Mouse (Mus musculus): ENCODE data around the gene Eloa.

DNA sequence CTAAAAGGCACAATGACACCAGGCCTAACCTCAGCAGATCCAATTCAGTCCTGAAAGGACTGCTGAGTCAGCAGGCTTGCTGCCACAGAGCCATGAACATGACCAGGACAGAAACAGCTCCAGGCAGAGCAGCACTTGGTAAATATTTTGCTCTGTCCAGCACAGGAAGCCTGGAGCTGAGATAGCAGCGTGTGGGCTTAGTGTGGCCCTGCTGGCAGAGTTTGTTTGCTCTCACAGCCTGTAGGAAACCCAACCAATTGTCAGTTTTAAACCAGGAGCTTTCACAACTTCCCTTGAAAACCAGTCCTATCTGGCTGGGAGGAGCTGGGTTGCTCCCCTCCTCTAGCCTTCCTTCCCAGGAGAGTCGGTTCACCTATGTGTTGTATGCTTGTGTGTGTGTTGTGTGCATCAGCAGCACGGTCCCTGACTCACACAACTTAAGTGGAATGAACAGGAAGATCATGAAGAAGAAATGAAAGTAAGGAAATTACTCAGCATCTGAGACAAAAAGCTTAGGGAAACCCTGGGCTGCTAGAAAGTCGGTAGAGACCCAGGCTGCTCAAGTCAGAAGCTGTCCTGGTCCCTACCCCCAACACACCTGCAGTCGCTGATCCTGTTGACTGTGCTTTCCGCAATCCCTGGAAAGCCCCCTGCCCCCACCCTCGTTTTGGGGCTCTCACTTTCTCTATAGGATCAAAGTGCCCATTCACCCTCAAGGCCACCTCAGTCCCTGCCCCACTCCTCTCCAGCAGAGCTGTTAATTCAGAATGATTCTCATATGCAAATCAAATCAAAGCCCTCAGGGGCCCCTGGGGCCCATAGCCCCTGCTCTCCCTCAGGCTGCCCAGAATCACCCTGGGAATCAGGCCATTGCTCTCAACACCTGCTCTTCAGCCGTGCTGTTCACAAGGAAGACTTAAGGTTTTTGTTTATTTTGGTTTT, 9.7 kb upstream of the Eloa start:
- TF ChIP-seq POLR2A (IDR thresholded peaks at IDR 0.05; ENCODE audit: insufficient read depth, low read depth, low read length) (no peak), CTCF (IDR thresholded peaks at IDR 0.05) (no peak), EP300 (IDR thresholded peaks at IDR 0.05; ENCODE audit: insufficient read depth, low read depth, low read length) (no peak)

Data from heart, adult 2 months (tissue).